Mouse (Mus musculus): ENCODE measurements around the gene Rpl10-ps3. TPM values are rescaled to one million over a fixed set of nuclear protein-coding genes. Genes with fewer than 3 reads are reported as not detected.
A peak's percentile ranks its signal among the peaks of the same experiment; 100 is the strongest.

Gene Rpl10-ps3
- polyA plus RNA-seq, 1 experiment from 2014 or later: 108 TPM

- Histone ChIP-seq H3K4me1 (peaks cover 26% of the 10 kb centered on the region), H3K36me3 (no peaks in the 10 kb centered on the region), H3K4me2 (replicated peaks) (no peak overlapping the region), H3K9ac (replicated peaks) (no peak overlapping the region), H3K4me3 (no peak overlapping the region), H3K27ac (replicated peaks) (no peak overlapping the region), H3K9me3 (no peaks in the 10 kb centered on the region), H3K27me3 (no peaks in the 10 kb centered on the region)
- no peak for ATAC-seq (replicated peaks)
- WGBS: 84% methylated on average over 2 of the region's 2 CpGs
These were observed 39.7 kb downstream of the Rpl10-ps3 start for GRCm38 (mm10) chr9:50305046-50305445.

- Histone ChIP-seq H3K27me3 (no peaks in the 10 kb centered on the region), H3K9me3 (no peaks in the 10 kb centered on the region), H3K36me3 (no peaks in the 10 kb centered on the region), H3K4me1 (peaks cover 26% of the 10 kb centered on the region), H3K27ac (replicated peaks) (no peak overlapping the region), H3K9ac (replicated peaks) (no peak overlapping the region), H3K4me2 (replicated peaks) (no peak overlapping the region), H3K4me3 (no peak overlapping the region)
- ATAC-seq (replicated peaks): no peak
- 67% methylated on average over 4 of the region's 4 CpGs for WGBS
These were observed 40.8 kb downstream of the Rpl10-ps3 start for GRCm38 (mm10) chr9:50304004-50304403.

GRCm38 (mm10) chr9:50301722-50302121 is 43.0 kb downstream of the Rpl10-ps3 start:
- Histone ChIP-seq H3K27me3 (no peaks in the 10 kb centered on the region), H3K4me3 (no peak overlapping the region), H3K4me1 (peaks cover 26% of the 10 kb centered on the region), H3K27ac (replicated peaks) (peak overlapping the region; percentile 19; the same call in 1 of the 2 replicates), H3K36me3 (no peaks in the 10 kb centered on the region), H3K9me3 (no peaks in the 10 kb centered on the region), H3K4me2 (replicated peaks) (no peak overlapping the region), H3K9ac (replicated peaks) (no peak overlapping the region)
- peak; percentile 66 for ATAC-seq (replicated peaks)

GRCm38 (mm10) chr9:50298389-50298788 is 46.4 kb downstream of the Rpl10-ps3 start:
- Histone ChIP-seq H3K9ac (replicated peaks) (no peak overlapping the region), H3K36me3 (no peaks in the 10 kb centered on the region), H3K9me3 (no peaks in the 10 kb centered on the region), H3K27ac (replicated peaks) (no peak overlapping the region), H3K27me3 (no peaks in the 10 kb centered on the region), H3K4me3 (no peak overlapping the region), H3K4me2 (replicated peaks) (no peak overlapping the region), H3K4me1 (peaks cover 8% of the 10 kb centered on the region)
- ATAC-seq (replicated peaks): no peak
- 39% methylated on average over 2 of the region's 2 CpGs for WGBS

Other genes with a start within 250 kb of the Rpl10-ps3 start
- 0.23 TPM in 1 of 2 replicates, not detected in the other for gene Plet1, start 149.6 kb upstream of the Rpl10-ps3 start, polyA plus RNA-seq (2015; fragmentation: Nextera tagmentation; extraction: Ambion mirVana)
- gene Pts, start 183.8 kb upstream of the Rpl10-ps3 start, polyA plus RNA-seq (2015; fragmentation: Nextera tagmentation; extraction: Ambion mirVana): 89.4 and 93.4 TPM in 2 replicates
- 12.6 and 16.5 TPM in 2 replicates for gene Il18, start 209.9 kb upstream of the Rpl10-ps3 start, polyA plus RNA-seq (2015; fragmentation: Nextera tagmentation; extraction: Ambion mirVana)
- gene Bco2, start 210.2 kb upstream of the Rpl10-ps3 start, polyA plus RNA-seq (2015; fragmentation: Nextera tagmentation; extraction: Ambion mirVana): 0.36 and 0.43 TPM in 2 replicates
- gene Tex12, start 216.4 kb upstream of the Rpl10-ps3 start, polyA plus RNA-seq (2015; fragmentation: Nextera tagmentation; extraction: Ambion mirVana): 0.19 and 0.31 TPM in 2 replicates

Measured in forebrain, embryonic 15.5 days (tissue).